Mouse (Mus musculus) thymus, postnatal 10 days (tissue): Measurements from ENCODE around the gene Fgfr2.
"Not testable (repeated sequence)": the region's sequence is repeated elsewhere in the genome, so short reads cannot be mapped to it uniquely, and the experiment has no call there.

Experiments used
- DNase-seq, 2 experiments: peaks; one replicate each; pipeline ENCODE4 v3.0.0; 2021; ENCODE audit warnings: low spot score in 2 of 2

Gene Fgfr2

GRCm38 (mm10) chr7:131467312-131467711 is 1655.8 kb downstream of the Fgfr2 start:
- no peak for DNase-seq

DNA sequence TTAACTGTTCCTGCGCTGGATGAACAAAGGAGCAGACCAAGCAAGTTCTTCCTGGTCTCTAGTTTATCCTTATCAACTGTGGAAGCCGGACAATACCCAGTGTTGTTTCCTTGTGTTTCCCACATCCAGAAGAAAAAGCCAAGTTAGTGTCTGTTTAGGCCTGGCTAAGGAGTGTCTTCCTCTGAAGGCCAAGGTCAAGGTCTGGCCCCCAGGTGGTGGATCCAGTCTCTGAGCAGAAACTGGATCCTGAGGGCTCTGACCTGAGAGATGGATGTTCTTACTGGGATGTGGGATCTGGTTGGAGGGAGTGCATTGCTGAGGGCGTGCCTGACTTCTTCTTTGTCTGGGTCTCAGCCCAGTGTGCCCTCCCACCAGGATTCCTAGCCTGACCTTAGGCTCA is 1657.4 kb downstream of the Fgfr2 start:
- no peak for DNase-seq

GRCm38 (mm10) chr7:131465117-131465601 is 1658.0 kb downstream of the Fgfr2 start:
- DNase-seq = no peak

DNA sequence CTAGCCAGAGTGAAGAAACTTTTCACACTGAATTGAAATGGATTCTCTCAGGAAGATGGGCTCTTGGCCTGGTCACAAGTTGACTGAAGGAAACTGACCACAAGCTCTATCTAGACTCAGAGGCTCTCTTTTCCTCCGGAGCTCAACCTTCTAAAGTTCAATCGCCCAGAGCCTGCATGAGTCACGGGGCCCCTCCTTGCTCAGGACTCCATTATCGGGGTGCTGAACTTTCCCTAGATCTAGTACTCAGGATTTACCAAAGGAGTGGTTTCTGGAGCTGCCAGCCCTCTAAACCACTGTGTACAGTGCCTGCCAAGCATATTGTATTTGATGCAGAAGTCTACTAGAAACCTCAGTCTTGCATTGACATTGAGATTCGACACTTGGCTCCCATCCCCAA is 1666.4 kb downstream of the Fgfr2 start:
- DNase-seq = no peak

DNA sequence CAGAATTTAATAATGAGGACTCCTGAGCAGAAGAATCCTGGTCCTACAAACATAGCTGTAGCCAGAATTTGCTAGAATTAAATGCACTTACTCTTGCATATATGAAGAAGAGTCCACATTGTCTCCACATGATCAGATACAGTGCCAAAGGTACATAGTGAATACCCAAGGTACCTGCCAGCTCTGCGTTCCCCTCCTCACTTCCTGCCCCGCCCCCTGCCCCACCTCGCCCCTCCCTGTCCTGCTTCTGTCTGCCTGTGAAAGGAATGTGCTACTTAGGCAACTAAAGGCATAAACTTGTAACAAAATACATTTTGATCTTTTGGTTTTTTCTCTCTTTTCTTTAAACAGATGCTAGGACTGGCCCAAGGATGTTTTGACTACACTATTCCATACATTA is 1686.1 kb downstream of the Fgfr2 start:
- DNase-seq = no peak

DNA sequence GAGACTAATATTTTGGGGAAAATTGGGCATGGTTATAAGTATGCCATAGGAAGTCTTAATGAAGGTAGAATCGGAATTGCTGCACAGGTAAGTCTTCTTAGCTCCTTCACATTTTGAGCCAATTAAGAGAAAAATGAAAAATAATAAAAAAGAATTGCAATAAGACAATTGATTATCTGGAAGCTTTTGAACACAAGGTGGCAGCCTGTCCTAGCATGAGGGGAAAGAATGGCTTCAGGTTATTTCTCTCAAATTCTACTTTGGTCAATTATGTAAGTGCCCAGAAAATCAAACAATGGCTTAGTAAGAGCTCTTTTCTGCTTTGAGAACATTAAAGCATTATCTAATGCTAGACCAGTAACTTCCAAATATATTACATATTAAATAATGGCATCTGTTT is 1688.9 kb downstream of the Fgfr2 start:
- no peak for DNase-seq

GRCm38 (mm10) chr7:131432244-131432643 is 1690.9 kb downstream of the Fgfr2 start:
- no peak for DNase-seq

DNA sequence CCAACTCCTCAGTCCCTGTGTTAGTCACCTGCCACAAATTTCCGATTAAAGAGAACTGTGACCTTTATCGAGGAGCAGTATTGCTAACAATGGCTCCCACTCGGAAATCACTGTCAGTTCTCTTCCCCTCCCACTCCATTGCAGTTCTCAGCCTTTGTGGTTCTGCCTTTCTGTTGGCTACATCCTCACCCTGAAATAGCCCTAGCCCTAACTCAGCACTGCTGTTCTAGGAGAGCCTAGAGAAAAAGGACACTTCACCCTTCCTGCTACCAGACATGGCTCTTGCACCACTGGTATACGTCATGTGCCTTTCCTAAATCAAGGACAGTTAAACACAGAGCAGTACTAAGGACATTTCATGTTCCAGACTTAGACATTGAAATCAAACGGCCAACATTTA is 1695.8 kb downstream of the Fgfr2 start:
- DNase-seq = no peak

- DNase-seq = no peak
Measured at GRCm38 (mm10) chr7:131424912-131425311, 1698.2 kb downstream of the Fgfr2 start.

DNA sequence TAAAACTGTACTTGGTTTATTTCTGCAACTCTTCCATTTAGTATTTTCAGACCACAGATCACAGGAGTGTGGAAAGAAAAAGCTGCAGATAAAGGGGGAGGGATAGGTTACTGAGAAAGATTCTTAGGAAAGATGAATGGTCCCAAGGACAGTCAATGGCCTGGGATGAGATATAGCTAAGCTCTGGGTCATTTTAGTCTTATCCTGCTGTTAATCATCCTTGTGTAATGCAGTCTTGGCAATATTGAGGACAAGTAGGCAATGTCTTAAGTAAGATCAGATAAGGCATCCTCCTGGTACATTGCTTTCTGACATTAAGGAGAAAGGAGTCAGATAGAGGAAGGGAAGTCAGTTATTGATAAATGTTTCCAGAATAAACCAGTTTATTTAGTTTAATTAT is 1705.5 kb downstream of the Fgfr2 start:
- DNase-seq = no peak

DNA sequence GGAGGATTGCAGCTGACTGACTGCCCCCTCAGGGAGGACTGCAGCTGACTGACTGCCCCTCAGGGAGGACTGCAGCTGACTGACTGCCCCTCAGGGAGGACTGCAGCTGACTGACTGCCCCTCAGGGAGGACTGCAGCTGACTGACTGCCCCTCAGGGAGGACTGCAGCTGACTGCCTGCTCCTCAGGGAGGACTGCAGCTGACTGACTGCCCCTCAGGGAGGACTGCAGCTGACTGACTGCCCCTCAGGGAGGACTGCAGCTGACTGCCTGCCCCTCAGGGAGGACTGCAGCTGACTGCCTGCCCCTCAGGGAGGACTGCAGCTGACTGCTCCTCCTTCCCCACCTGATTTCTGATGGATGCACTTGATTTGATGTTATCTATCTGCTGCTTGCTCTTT is 1706.4 kb downstream of the Fgfr2 start:
- not testable (repeated sequence) for DNase-seq

DNA sequence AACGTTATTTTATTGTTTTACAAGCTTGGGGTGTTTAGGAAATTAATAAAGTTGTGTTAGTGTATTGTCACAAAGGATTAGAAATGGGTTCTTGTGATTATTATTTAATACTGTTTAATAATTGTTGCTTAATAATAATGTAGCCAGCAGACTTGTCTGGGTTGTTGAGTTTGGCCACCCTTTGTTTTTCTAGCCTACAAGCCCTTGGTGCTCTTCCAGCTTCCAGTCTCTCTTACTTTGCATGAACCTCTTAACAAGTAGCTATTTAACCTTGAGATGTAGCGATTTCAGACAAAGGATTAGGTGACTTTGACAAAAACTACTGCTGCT is 1711.2 kb downstream of the Fgfr2 start:
- no peak for DNase-seq

DNA sequence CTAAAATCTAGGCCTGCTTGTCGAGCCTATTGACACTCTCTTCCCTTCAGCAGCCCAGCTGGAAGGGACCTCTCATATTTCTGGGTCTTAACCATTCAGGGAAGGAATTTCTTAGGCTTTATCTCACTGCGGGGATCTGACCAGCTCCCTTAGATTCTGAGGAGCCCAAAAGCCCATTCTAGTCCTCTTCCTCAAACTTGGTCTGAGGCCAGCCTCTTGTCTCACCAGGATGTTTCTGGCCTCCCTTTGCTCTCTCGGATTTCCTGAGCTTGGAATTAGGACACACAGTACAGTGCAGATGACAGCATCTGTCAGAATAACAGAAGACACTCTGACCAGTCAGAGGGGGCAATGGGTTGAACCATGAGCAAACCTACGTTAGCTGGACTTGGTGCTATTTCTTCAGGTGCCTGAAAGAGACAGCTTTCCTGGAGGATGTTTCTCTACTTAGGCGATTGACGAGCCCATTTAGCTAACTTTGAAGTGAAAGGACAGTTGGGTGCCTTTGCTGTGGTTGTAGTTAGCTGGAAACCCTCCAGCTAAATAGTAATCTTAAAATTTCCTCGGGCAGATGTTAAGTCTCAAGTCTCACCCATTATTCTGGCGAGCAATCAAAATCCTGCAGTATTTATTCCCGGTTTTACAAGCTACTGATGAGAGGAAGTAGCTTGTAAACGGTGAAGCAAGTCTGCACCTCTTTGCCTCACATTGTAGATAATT is 1711.8 kb downstream of the Fgfr2 start:
- DNase-seq = no peak

DNA sequence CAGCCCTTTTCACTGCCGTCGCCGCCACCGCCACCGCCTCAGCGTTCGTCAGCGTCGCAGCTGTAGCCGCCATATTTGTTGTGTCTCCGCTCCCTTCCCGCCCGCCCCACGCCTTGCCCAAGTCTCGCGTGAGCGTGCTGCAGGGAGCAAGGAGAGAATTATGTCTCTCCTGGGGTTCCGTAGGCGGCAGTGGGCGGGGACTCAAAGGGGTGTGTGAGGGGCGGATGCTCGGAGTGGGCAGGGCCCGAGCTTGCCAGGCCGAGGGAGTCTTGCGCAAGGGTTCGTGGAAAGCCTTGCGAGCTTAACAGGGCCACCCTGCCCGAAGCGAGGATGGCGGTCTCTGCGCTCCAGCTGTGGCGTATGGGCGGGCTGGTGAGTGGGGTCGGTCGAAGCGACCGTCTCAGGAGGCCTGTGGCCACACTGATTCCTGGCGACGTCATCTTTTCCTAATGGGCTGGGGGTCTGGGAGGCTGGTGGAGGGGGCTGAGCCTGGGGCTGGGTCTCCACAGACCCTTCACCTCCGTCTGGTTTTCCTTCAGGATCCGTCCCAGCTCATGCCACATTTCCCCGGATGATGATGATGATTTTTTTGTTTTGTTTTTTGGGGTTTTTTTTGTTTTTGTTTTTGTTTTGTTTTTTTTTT is 1712.6 kb downstream of the Fgfr2 start, which contains the start of the genes Ikzf5 and Acadsb:
TSS of gene Ikzf5 (minus strand) at position 106 of the 643 bp plus-strand sequence.
TSS of gene Acadsb (plus strand) at position 186 of the 643 bp plus-strand sequence.
- peak; percentile 96 to 99 for DNase-seq

DNA sequence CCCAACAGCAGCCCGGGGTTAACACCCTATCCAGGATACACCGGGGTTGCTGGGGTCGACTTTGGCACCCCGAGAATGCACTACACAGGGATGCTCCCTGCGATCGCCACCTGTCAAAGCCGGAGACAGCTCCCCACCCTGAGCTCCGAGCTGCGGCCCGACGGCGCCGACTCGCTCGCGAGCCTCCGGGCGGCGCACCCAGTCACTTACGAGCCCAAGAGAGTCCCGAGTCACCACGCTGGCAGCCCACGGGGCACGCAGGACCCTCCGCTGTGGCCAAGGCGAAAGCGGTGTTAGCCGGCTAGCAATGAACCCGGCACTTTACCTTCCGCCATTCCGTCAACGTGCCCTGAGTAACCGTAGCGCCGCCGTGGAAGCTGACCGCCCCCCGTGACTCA is 1713.2 kb downstream of the Fgfr2 start:
- peak in 1 of 2 experiments; percentile 39 for DNase-seq

DNA sequence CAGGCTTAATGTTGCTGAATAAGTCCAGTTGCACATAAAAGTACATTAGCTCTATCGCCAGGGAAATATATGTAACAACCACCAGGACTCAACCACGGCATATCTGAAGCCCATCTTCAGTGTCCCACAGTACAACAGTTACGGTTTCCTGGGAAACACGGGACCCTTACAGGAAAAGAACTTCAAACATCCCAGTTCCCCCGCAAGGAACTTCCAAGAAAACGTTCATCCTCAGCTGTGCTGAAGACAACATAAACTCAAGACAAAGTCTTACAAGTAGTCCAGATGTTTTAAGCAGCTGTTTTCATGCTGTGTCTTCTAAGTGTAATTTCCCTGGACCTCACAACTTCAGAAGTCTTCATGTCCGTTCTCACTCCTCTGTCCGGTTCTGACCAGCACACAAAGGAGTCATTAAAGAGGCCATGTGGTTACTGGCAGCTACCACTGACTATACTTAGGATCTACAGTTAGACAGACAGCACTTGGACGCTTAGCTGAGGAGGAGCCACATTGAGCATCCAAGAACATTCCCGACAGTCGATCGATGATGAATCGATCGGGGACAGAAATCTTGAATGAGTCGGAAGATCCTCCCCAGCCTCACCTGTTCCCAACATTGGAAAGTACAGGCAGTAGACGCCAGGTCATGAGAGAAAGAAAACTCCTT is 1713.7 kb downstream of the Fgfr2 start:
- DNase-seq = peak in 1 of 2 experiments; percentile 4

- not testable (repeated sequence) for DNase-seq
Measured at GRCm38 (mm10) chr7:131391761-131392160, 1731.4 kb downstream of the Fgfr2 start.

GRCm38 (mm10) chr7:131371880-131372651 is 1751.1 kb downstream of the Fgfr2 start:
- peak in 1 of 2 experiments; percentile 7 for DNase-seq

DNA sequence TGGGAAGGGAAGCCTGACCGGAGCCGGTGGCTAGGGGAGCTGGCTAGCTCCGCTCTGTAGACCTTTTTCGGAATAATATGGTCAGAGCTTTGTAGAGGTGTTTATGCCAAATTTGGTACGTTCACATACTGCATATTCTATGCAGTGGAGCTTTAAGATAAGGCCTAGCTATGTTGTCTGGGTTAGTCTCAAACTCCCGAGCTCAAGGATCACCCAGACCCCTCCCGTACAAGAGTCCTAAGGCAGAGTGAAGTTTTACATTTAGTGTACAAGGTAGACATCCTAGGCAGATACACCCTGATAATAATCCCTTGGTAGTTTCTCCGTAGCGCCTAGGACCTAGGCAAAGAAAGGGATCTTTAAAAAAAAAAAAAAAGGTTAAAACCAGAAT is 1751.7 kb downstream of the Fgfr2 start:
- no peak for DNase-seq

DNA sequence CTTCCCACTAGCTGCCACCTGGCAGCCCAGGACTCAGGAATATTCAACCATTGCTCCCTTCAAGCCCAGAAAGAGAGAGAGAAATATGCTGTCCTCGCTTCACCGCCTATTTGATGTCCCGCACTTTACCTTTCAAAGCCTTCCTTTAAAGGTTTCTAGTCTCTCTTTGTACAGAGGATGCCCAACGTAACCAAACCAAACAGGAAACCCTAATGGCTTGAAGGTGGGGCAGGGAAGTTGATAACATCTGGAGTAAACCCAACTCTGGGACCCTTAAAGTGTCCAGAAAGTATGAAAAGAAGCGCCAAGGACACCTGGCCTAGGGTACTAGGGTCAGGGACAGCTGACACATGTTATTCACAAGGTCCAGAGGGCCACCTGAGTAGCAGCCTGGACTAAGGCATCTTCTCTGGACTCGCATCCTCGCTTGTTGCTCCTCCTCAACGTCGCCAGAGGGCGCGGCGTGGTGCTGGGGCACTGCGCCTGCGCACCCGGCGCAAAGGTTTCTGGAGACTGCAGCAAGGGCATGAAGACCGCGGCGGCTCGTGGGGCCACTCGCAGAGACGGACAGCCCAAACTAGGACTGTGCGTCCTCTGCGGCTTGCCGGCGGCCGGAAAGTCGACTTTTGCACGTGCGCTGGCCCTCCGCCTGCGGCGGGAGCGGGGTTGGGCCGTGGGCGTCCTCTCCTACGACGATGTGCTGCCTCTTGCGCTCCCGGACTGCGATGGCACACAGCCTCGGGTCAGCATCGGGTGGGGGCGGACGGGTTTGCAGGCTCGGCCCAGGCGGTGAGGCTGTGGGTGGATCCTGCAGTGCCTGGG is 1752.3 kb downstream of the Fgfr2 start, which contains the start of gene Pstk:
TSS of gene Pstk (plus strand) at position 494 of the 822 bp plus-strand sequence.
- DNase-seq = peak; percentile 58 to 81

DNA sequence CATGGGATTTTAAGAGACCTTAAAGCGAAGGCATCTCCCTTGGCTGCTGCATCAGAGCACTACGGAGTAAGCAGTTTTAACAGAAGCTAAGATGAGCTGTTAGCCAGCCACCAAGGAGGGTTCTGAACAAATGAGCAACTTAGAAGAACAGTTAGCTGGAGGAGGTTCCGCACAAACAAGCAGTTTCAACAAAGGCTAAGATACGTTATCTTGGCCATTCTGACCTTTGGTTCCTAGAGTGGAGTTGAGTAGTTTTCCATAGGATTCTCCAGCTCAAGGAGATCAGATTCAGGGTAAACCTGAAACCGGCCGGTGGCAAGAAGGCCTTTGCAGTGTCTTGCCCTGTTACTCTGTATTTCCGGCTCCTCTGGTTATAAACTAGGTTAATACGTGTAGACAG is 1759.0 kb downstream of the Fgfr2 start:
- no peak for DNase-seq
